In the genomic region with DNA sequence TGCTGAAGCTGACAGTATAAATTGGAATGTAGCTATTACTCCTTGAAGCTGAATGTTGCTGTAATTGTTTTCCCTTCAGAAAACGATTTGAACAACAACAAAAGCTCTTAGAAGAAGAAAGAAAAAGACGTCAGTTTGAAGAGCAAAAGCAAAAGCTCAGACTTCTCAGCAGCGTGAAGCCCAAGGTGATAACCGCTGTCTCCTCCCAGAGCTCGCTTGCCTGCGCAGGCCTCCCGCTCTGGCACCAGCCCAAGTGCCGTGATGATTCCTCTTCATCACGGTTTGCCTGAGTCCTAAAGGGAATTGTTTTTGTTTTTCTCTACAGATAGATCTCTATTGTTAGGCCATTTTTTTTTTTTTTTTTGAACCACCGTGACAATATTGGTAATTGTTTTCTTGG, we compare ENCODE assay signal across 24 mouse cellular contexts. TPM values are rescaled to one million over a fixed set of nuclear protein-coding genes. Genes with fewer than 3 reads are reported as not detected.
DNase-seq lines count a peak whose midpoint lies in the region; ATAC-seq lines count a peak whose summit lies in the region.
"Had no signal": no experiment of that assay in that cellular context is flagged by ENCODE, and none has a peak within 500 bp of the region (broad histone marks: within the 10 kb centered on the region; RNA-seq: fewer than 3 reads in every experiment).

No protein-coding gene starts in this region.

- no peak overlapping the region for H3K9ac ChIP-seq in midbrain, embryonic 11.5 days (ENCODE audit: low read length)
- H3K9ac ChIP-seq: embryonic facial prominence, embryonic 12.5 days; embryonic facial prominence, embryonic 15.5 days; forebrain, postnatal 0 days; hindbrain, embryonic 12.5 days; hindbrain, embryonic 15.5 days had no signal

- H3K27ac ChIP-seq in midbrain, embryonic 11.5 days (ENCODE audit: low read depth, low read length), result no peak overlapping the region
- no peak overlapping the region for H3K27ac ChIP-seq in midbrain, embryonic 10.5 days (replicated peaks)
- H3K27ac ChIP-seq: embryonic facial prominence, embryonic 12.5 days; embryonic facial prominence, embryonic 15.5 days; gastrocnemius, adult 2 months; heart, adult 2 months; hindbrain, embryonic 12.5 days; hindbrain, embryonic 15.5 days had no signal

- H3K4me1 ChIP-seq in midbrain, embryonic 11.5 days (ENCODE audit: control insufficient read depth, insufficient read depth, low read length), result no peaks in the 10 kb centered on the region
- H3K4me1 ChIP-seq in midbrain, embryonic 10.5 days, result no peaks in the 10 kb centered on the region
- H3K4me1 ChIP-seq: embryonic facial prominence, embryonic 12.5 days; embryonic facial prominence, embryonic 15.5 days; hindbrain, embryonic 12.5 days; hindbrain, embryonic 15.5 days had no signal

- H3K27me3 ChIP-seq in midbrain, embryonic 11.5 days (ENCODE audit: control insufficient read depth, insufficient read depth, low read length), result no peaks in the 10 kb centered on the region
- H3K27me3 ChIP-seq in midbrain, embryonic 10.5 days (ENCODE audit: low read depth, poor library complexity, severe bottlenecking), result no peaks in the 10 kb centered on the region
- H3K27me3 ChIP-seq: embryonic facial prominence, embryonic 12.5 days; embryonic facial prominence, embryonic 15.5 days; hindbrain, embryonic 12.5 days; hindbrain, embryonic 15.5 days had no signal

- ATAC-seq in midbrain, embryonic 11.5 days (ENCODE audit: low FRiP score), result no peak
- ATAC-seq: activated CD4-positive, CD25-positive, alpha-beta regulatory T cell, adult 4 months; forebrain, embryonic 14.5 days; forebrain, postnatal 0 days; intestine, postnatal 0 days had no signal

- no peak overlapping the region for H3K4me3 ChIP-seq in midbrain, embryonic 11.5 days (ENCODE audit: low read depth, low read length)
- H3K4me3 ChIP-seq in midbrain, embryonic 10.5 days, result no peak overlapping the region
- H3K4me3 ChIP-seq: embryonic facial prominence, embryonic 12.5 days; embryonic facial prominence, embryonic 15.5 days; gastrocnemius, adult 2 months; heart, adult 2 months; hindbrain, embryonic 12.5 days; hindbrain, embryonic 15.5 days had no signal

- WGBS in midbrain, embryonic 11.5 days, result 91% methylated on average over 10 of the region's 10 CpGs
- WGBS in midbrain, embryonic 10.5 days, result 88% methylated on average over 10 of the region's 10 CpGs

- no peaks in the 10 kb centered on the region for H3K9me3 ChIP-seq in midbrain, embryonic 11.5 days (ENCODE audit: control insufficient read depth, low read length)
- no peaks in the 10 kb centered on the region for H3K9me3 ChIP-seq in midbrain, embryonic 10.5 days (replicated peaks)
- H3K9me3 ChIP-seq: embryonic facial prominence, embryonic 12.5 days; embryonic facial prominence, embryonic 15.5 days; hindbrain, embryonic 12.5 days; hindbrain, embryonic 15.5 days had no signal

- no peak overlapping the region for H3K4me2 ChIP-seq in midbrain, embryonic 11.5 days
- H3K4me2 ChIP-seq: embryonic facial prominence, embryonic 12.5 days; embryonic facial prominence, embryonic 15.5 days; heart, embryonic 11.5 days; hindbrain, embryonic 12.5 days; hindbrain, embryonic 15.5 days had no signal

- H3K36me3 ChIP-seq in midbrain, embryonic 11.5 days (ENCODE audit: control insufficient read depth, insufficient read depth, low read length), result peaks cover 19% of the 10 kb centered on the region
- peaks cover 96% of the 10 kb centered on the region for H3K36me3 ChIP-seq in midbrain, embryonic 10.5 days

- DNase-seq in adrenal gland, adult 2 months, result peak; percentile 11
- DNase-seq in adrenal gland, adult (ENCODE audit: inconsistent age in 2 of 2, low spot score in 1 of 2), result no peak
- peak; percentile 27 for DNase-seq in adrenal gland, postnatal 25 days
- no peak for DNase-seq in adrenal gland, postnatal 4 days (ENCODE audit: low spot score in 2 of 2)
- peak; percentile 78 for DNase-seq in midbrain, embryonic 11.5 days (ENCODE audit: low spot score, missing footprints)
- DNase-seq in midbrain, embryonic 10.5 days (ENCODE audit: low spot score), result no peak
- peak; percentile 32 to 34 for DNase-seq in adrenal gland, postnatal 36 days
- DNase-seq in gastrocnemius, adult 8-10 months (ENCODE audit: low spot score in 2 of 2), result no peak
- DNase-seq: cerebellum, adult 11 months; cerebellum, adult 2 months; cerebellum, adult 9-11 months; cerebellum, postnatal 25 days; forebrain, postnatal 0 days; gastrocnemius, adult 2 months; gastrocnemius, postnatal 25 days; heart, adult 2 months had no signal

RNA-seq across cellular contexts. Expression of a gene that starts 17.1 kb away (rescaled TPM):
- 10 to 100 TPM; 47.1 to 58.6 TPM for total RNA-seq in adrenal gland, adult 2 months (2021)
- 26.3 and 37.4 TPM in 2 replicates for polyA plus RNA-seq in adrenal gland, adult 2 months (2012; rRNA removed)
- total RNA-seq in adrenal gland, postnatal 25 days (2021), result 48.0 and 48.2 TPM in 2 replicates
- 10 to 100 TPM; 40.6 to 46.0 TPM for total RNA-seq in adrenal gland, postnatal 4 days (2021)
- 18.8 and 20.0 TPM in 2 replicates for polyA plus RNA-seq in midbrain, embryonic 11.5 days (2014; fragmentation: Nextera tagmentation; extraction: Ambion mirVana)
- 11.0 and 15.3 TPM in 2 replicates for polyA plus RNA-seq in midbrain, embryonic 10.5 days (2016; fragmentation: Nextera tagmentation; extraction: Ambion mirVana)
- 10 to 100 TPM; 48.4 to 49.2 TPM for total RNA-seq in adrenal gland, postnatal 36 days (2021)
- total RNA-seq in gastrocnemius, adult 8-10 months (2022), result 10 to 100 TPM; 41.1 to 51.1 (median 44.1) TPM

RNA-seq across cellular contexts. Expression of a gene that starts 39.5 kb away (rescaled TPM):
- 10 to 100 TPM; 19.6 to 19.9 TPM for total RNA-seq in adrenal gland, adult 2 months (2021)
- polyA plus RNA-seq in adrenal gland, adult 2 months (2012; rRNA removed), result 0.92 and 0.96 TPM in 2 replicates
- total RNA-seq in adrenal gland, postnatal 25 days (2021), result 19.3 and 21.0 TPM in 2 replicates
- total RNA-seq in adrenal gland, postnatal 4 days (2021), result 10 to 100 TPM; 23.9 to 26.3 TPM
- polyA plus RNA-seq in midbrain, embryonic 11.5 days (2014; fragmentation: Nextera tagmentation; extraction: Ambion mirVana), result 50.8 and 58.0 TPM in 2 replicates
- 45.8 and 46.1 TPM in 2 replicates for polyA plus RNA-seq in midbrain, embryonic 10.5 days (2016; fragmentation: Nextera tagmentation; extraction: Ambion mirVana)
- 10 to 100 TPM; 20.0 to 21.7 TPM for total RNA-seq in adrenal gland, postnatal 36 days (2021)
- total RNA-seq in gastrocnemius, adult 8-10 months (2022), result 10 to 100 TPM in 3 of 4 experiments, 1 to 10 TPM in 1; 9.8 to 12.4 (median 11.0) TPM

Comparison
In these comparisons a context has a peak if more than half of its experiments do, and no peak if none do; other contexts are left out.
1. DNase-seq: peak in adrenal gland, adult 2 months (single experiment), adrenal gland, postnatal 25 days (single experiment), midbrain, embryonic 11.5 days (single experiment) and adrenal gland, postnatal 36 days (2 of 2); none in adrenal gland, adult (0 of 2), adrenal gland, postnatal 4 days (0 of 2), midbrain, embryonic 10.5 days (single experiment) and gastrocnemius, adult 8-10 months (0 of 2).